ENCODE assay signal across 8 mouse cellular contexts in genomic region chr12:55720319-55720718, GRCm38 (mm10).
DNase-seq lines count a peak whose midpoint lies in the region; ATAC-seq and TF ChIP-seq lines count a peak whose summit lies in the region.

No protein-coding gene starts in this region.

- peak; percentile 26; the same call in 1 of the 2 replicates for TF ChIP-seq CTCF in liver, adult 2 months (IDR thresholded peaks at IDR 0.05; ENCODE audit: low read depth, low read length)

- H3K27ac ChIP-seq in forebrain, embryonic 13.5 days, result no peak overlapping the region
- H3K27ac ChIP-seq in forebrain, embryonic 12.5 days, result no peak overlapping the region
- H3K27ac ChIP-seq in liver, adult 2 months (replicated peaks; ENCODE audit: insufficient read depth, low read depth, low read length), result no peak overlapping the region
- no peak overlapping the region for H3K27ac ChIP-seq in liver, embryonic 11.5 days (ENCODE audit: low read depth, low read length)

- H3K79me2 ChIP-seq in liver, adult 2 months (ENCODE audit: control insufficient read depth, insufficient read depth, low read length), result no peaks in the 10 kb centered on the region

- H3K27me3 ChIP-seq in forebrain, embryonic 13.5 days, result no peaks in the 10 kb centered on the region
- no peaks in the 10 kb centered on the region for H3K27me3 ChIP-seq in forebrain, embryonic 12.5 days
- H3K27me3 ChIP-seq in liver, adult 2 months (ENCODE audit: control insufficient read depth, insufficient read depth, low read length), result no peaks in the 10 kb centered on the region
- H3K27me3 ChIP-seq in liver, embryonic 11.5 days (replicated peaks; ENCODE audit: control insufficient read depth, insufficient read depth, low read length), result no peaks in the 10 kb centered on the region

- no peak overlapping the region for H3K4me2 ChIP-seq in forebrain, embryonic 13.5 days
- no peak overlapping the region for H3K4me2 ChIP-seq in forebrain, embryonic 12.5 days
- H3K4me2 ChIP-seq in liver, embryonic 11.5 days, result no peak overlapping the region

- H3K36me3 ChIP-seq in forebrain, embryonic 13.5 days (ENCODE audit: poor library complexity, severe bottlenecking), result peaks cover 35% of the 10 kb centered on the region
- peaks cover 22% of the 10 kb centered on the region for H3K36me3 ChIP-seq in forebrain, embryonic 12.5 days (replicated peaks)
- H3K36me3 ChIP-seq in liver, adult 2 months (ENCODE audit: control insufficient read depth, insufficient read depth, low read length), result peaks cover 29% of the 10 kb centered on the region
- peaks cover 4% of the 10 kb centered on the region; the same call in 1 of the 2 replicates for H3K36me3 ChIP-seq in liver, embryonic 11.5 days (ENCODE audit: control insufficient read depth, insufficient read depth, low read length)

- H3K9ac ChIP-seq in forebrain, embryonic 13.5 days, result no peak overlapping the region
- no peak overlapping the region for H3K9ac ChIP-seq in forebrain, embryonic 12.5 days
- H3K9ac ChIP-seq in liver, adult 2 months (ENCODE audit: low read depth, low read length), result no peak overlapping the region
- H3K9ac ChIP-seq in liver, embryonic 11.5 days (ENCODE audit: low read depth, low read length), result no peak overlapping the region

- no peaks in the 10 kb centered on the region for H3K9me3 ChIP-seq in forebrain, embryonic 13.5 days (replicated peaks)
- no peaks in the 10 kb centered on the region for H3K9me3 ChIP-seq in forebrain, embryonic 12.5 days
- H3K9me3 ChIP-seq in liver, embryonic 11.5 days (ENCODE audit: control insufficient read depth, low read length), result no peaks in the 10 kb centered on the region

- H3K4me3 ChIP-seq in forebrain, embryonic 13.5 days, result no peak overlapping the region
- no peak overlapping the region for H3K4me3 ChIP-seq in forebrain, embryonic 12.5 days (replicated peaks)
- no peak overlapping the region for H3K4me3 ChIP-seq in liver, adult 2 months (ENCODE audit: insufficient read depth, low read depth, low read length)
- H3K4me3 ChIP-seq in liver, embryonic 11.5 days (ENCODE audit: low read depth, low read length), result no peak overlapping the region

- TF ChIP-seq POLR2A in liver, adult 2 months (IDR thresholded peaks at IDR 0.05; ENCODE audit: extremely low read depth, insufficient read depth, low read length), result no peak

- peak; percentile 8 for DNase-seq in liver, adult 2 months (ENCODE audit: extremely low read depth, low read depth, low spot score)
- no peak for DNase-seq in liver, embryonic 11.5 days (ENCODE audit: low spot score)
- DNase-seq in ZHBTc4 (ENCODE audit: low read depth, low spot score), result peak; percentile 48
- DNase-seq in frontal cortex, postnatal 36 days (ENCODE audit: low spot score in 2 of 2), result no peak
- DNase-seq in gastrocnemius, postnatal 4 days (ENCODE audit: low spot score in 2 of 2), result no peak

- WGBS in forebrain, embryonic 13.5 days, result 69% methylated on average over 1 of the region's 1 CpGs
- 76% methylated on average over 1 of the region's 1 CpGs for WGBS in forebrain, embryonic 12.5 days
- 85% methylated on average over 1 of the region's 1 CpGs for WGBS in liver, adult 2 months
- 75% methylated on average over 1 of the region's 1 CpGs for WGBS in liver, embryonic 11.5 days

- H3K4me1 ChIP-seq in forebrain, embryonic 13.5 days, result no peaks in the 10 kb centered on the region
- H3K4me1 ChIP-seq in forebrain, embryonic 12.5 days, result no peaks in the 10 kb centered on the region
- H3K4me1 ChIP-seq in liver, adult 2 months (ENCODE audit: control insufficient read depth, insufficient read depth, low read length), result no peaks in the 10 kb centered on the region
- no peaks in the 10 kb centered on the region for H3K4me1 ChIP-seq in liver, embryonic 11.5 days (replicated peaks; ENCODE audit: control insufficient read depth, insufficient read depth, low read length)

- 0 out of 2 replicates have a peak, but pooled peaks have one; percentile 63 for ATAC-seq in forebrain, embryonic 13.5 days
- no peak for ATAC-seq in forebrain, embryonic 12.5 days (ENCODE audit: low FRiP score)
- ATAC-seq in liver, embryonic 11.5 days (replicated peaks; ENCODE audit: low FRiP score), result no peak
- peak; percentile 82 for ATAC-seq in megakaryocyte progenitor cell, adult 5-6 weeks (replicated peaks; ENCODE audit: poor library complexity)

Comparison
In these comparisons a context has a peak if more than half of its experiments do, and no peak if none do; other contexts are left out.
1. ATAC-seq: peak in forebrain, embryonic 13.5 days (single experiment) and megakaryocyte progenitor cell, adult 5-6 weeks (single experiment); none in forebrain, embryonic 12.5 days (single experiment) and liver, embryonic 11.5 days (single experiment).
2. DNase-seq: peak in liver, adult 2 months (single experiment) and ZHBTc4 (single experiment); none in liver, embryonic 11.5 days (single experiment), frontal cortex, postnatal 36 days (0 of 2) and gastrocnemius, postnatal 4 days (0 of 2).